Mouse (Mus musculus) B cell, adult 2 months (primary cell): ENCODE data around the gene Padi6.

ENCODE experiments used
- DNase-seq, 2 experiments: peaks; one replicate each; pipeline ENCODE4 v3.0.0; 2022

The Padi6 gene

DNA sequence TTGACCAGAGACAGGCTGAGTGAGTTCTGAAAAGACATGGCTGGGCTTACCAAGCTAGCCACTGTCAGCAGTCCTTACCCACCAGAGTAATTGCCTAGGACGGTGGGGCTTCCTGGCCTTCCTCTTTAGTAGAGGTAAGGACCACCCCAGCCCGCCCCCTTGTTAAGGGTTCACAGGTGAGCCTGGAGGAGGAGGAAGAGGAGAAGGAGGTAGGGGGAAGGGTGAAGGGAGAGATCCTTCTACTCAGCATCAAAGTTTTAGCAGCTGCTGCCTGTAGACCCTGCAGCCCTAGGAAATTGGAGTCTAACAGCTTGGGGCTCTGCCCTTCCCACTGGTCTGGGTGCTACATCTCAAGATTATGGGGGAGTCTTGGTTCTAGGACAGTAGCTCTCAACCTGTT lies at the start of gene Padi6:
TSS of gene Padi6 (minus strand) at position 101 of the 400 bp plus-strand sequence.
- no peak for DNase-seq

GRCm38 (mm10) chr4:140791071-140791470 lies 48.6 kb upstream of the Padi6 start:
- no peak for DNase-seq

DNA sequence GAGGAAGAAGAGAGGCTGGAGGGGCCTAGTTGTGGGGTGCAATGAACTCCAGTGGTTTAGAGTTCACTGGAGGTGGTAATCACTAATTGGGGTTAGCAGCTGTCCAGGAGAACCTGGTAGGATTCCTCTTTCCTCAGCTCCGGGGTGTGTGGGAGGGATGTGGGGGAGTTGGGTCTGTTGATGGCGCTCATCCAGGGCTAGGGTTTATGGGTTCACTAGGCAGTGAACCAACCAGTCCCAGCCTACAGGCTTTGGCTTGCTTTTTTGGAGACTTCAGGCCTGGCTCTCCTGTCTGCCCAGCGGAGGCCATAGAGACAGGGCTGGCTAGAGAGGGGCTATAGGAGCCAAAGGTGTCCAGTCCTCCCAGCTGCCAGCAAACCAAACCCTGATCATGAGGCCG lies 47.5 kb upstream of the Padi6 start:
- no peak for DNase-seq

DNA sequence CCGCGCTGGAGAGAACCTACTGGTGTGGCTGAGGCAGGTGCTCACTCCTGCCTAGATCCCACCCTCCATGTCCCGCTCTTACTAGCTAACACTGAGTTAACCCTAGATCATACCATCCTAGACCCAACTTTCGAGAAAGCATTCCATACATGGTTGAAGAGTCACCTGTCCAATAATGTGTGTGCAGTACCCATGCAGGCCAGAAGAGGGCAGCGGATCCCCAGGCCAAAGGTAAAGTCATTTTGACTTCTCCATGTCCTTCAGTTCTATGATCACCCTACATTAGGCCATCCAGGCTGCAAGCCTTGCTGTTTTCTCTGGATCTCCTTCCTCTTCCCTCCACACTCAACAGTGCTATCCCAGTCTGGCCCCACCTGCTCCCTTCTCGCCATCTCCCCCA lies 46.5 kb upstream of the Padi6 start:
- peak; percentile 84 to 86 for DNase-seq

- no peak for DNase-seq
These were observed 45.8 kb upstream of the Padi6 start for GRCm38 (mm10) chr4:140788264-140788663.

GRCm38 (mm10) chr4:140787414-140787813 lies 45.0 kb upstream of the Padi6 start:
- no peak for DNase-seq

DNA sequence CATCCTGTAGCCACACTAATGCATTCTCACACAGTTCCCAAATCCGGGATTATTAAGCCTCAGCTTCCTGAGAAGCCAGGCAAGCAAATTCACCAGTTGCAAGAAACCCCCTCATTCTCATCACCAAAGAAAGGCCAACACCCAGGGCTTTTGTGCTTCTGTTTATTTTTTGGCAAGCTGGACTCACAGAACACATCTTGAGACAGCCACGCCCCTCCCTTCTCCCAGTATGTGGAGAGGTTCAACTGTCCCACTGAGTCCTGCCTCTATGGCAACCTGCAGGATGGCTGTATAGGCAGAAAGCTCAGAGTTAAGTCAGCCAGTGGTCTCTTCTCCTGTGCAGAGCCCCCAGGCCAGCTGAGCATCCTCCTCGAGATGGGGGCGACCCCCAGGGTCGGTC lies 42.8 kb upstream of the Padi6 start:
- DNase-seq: no peak

- no peak for DNase-seq
These were observed 42.0 kb upstream of the Padi6 start for GRCm38 (mm10) chr4:140784292-140784945.

DNA sequence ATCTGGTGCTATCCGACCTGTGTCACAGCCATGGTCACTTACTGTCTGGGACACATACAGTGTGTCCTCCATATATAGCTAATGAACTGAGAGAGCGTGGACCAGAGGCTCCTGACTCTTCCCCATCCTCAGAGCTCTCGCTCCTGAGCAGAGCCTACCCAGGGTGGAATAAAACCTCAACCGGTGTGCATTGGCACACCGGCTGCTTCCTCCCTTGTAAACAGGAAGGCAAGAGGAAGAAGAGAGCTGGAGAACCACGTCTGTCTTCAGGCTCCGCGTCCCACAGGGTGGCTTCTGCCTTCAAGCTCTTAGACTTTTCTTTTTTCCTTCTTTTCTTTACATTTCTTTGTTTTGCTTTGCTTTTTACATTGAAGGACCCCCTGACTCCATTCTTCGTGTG lies 40.4 kb upstream of the Padi6 start:
- DNase-seq: no peak

DNA sequence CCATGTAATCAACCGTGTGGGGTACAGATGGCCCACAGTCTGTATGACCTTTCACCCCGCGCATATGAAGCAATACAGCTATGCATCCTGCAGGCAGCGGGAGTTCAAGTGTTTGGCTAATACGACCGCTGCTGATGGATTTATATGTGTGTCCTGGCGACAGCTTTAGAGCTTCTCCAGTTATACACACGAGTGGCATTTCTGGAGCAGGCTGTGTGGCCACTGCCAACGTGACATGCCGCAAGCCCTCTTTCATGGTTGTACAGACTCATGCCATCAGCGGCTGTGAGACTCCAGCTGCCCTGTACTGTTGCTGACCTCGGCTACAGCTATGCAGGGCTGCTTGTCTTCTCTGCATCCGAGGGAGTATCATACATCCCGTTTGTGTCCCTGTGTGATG lies 38.1 kb upstream of the Padi6 start:
- no peak for DNase-seq

DNA sequence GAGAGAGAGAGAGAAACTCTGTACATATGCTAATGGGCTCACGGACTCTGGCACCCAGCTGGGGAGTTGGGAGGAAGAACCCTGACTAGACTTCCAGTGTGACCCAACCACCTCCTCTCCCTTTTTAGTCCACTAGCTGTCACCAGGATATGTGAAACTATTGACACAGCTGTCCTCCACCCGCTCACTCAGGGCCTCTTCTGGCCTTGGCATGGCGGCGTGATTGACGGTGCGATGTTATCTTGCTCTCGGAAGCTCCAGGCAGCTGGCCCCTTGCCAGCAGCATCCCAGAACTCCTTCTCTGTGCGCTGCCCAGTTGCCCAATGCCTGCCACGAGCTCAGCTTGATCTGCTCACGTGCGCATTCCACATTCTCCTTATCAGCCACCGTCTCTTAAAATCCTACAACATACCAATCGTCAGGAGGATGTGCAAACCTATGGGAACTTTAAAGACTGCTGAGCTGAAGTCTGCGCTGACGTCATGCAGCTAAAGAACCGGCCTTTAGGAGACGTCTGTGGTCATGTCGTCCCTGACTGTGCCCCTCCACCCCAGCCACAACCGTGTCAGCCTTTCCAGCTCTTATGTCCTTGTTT lies 37.5 kb upstream of the Padi6 start:
- DNase-seq: no peak

GRCm38 (mm10) chr4:140776623-140777022 lies 34.2 kb upstream of the Padi6 start:
- no peak for DNase-seq

DNA sequence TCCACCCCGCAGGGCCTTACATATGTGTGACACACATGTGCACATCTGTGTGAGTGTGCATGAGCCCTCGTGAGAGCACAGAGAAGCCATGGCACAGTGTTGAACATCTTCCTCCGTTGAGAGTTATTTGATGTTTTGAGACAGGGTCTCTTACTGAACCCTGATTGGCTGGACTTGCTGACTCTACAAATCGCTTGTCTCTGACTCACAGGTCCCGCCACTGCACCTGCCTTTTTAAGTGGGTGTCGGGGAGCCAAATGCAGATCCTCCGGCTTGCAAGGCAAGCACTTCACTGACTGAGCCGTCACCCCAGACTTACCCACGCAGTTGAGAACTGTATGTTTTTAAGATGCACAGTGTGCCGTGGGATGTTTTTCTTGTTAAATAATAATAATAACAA lies 33.4 kb upstream of the Padi6 start:
- DNase-seq: no peak

DNA sequence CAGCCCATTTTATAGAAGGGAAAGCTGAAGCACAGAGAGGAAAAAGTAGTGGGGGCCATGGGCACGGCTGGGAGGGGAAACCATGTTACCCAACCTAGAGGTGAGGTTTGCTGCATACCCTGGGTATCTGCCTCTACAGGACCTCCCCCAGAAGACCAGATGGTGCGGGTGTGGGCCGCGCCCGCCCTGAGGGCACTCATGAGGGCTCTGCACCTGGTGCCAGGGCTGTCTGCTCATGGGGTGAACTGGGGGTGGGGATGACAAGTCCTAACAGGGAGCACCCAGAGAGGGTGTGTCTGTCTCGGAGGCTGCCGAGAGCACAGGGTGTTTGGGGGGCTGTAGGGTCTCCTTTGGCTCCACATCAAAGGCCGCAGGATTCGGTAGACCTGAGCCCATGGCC lies 32.5 kb upstream of the Padi6 start:
- no peak for DNase-seq

GRCm38 (mm10) chr4:140774025-140774800 lies 31.8 kb upstream of the Padi6 start, which contains the start of gene Padi4:
Padi4 (minus strand) TSS chr4:140774236.
- DNase-seq: no peak

DNA sequence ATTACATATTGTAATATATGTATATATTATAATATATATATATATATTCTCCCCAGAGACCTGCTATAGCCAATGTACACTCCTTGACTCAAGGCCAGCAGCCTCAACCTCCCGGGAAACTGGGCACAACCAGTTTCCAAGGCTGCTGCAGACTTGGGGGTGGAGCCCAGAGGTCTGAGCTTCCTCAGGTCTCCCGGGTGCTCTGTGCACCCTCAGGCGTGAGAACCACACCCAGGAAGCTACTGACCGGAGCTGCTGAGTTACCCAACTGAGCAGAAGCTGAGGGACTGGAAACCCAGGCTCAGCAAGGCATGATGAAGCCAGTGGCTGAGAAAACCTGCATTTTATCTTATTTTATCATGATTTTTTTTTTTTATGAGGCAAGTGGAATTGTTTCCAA lies 28.6 kb upstream of the Padi6 start:
- DNase-seq: peak; percentile 16 to 21

DNA sequence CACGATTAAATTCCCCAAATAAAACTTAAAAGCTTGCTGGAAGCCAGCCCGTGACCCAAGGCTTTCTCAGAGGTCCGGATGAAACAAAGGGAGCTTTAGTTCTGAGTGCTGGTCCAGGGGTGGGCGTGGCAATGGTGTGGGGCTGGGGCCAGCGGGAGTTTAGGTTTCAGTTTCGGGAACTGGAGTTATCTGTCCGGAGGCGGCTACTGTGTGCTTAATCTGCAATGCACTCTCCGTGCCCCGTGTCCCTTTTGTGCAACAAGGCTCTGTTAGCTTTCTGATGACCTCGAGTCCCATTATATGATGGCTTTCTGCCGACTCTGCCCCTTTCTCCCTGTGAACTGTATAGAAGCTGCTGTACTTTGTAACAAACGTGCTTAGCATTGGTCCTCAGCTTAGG lies 28.0 kb upstream of the Padi6 start:
- peak; percentile 16 to 18 for DNase-seq

DNA sequence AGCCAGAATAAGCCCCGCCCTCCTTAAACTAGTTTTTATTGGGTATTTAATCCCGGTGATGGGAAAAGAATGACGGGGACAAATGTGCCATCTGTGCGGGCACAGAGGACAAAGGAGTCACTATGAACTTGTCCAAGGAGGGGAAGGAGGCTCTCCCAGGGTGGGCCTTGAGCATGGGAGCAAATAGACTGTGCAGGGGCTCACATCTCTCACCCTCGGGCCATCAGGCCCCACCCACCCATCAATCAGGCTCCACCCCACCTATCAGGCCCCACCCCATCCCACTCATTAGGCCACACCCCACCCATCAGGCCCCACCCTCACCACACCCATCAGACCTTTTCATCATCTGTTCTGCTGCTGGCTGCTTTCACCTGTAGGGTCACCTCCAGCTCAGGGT lies 26.5 kb upstream of the Padi6 start:
- no peak for DNase-seq

DNA sequence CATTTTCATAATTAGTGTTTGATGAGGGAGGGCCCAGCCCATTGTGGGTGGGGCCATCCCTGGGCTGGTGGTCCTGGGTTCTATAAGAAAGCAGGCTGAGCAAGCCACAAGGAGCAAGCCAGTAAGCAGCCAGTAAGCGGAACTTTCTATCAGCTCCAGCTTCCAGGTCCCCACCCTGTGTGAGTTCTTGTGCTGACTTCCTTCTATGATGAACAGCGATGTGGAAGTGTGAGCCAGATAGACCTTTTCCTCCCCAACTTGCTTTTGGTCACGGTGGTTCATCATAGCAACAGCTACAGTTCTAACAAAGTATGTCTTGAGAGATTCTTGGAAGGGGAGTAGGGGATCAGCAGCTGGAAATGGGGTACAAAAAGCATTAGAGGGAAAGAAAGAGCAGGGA lies 23.5 kb upstream of the Padi6 start:
- no peak for DNase-seq

- DNase-seq: peak; percentile 87 to 88
These were observed 20.7 kb upstream of the Padi6 start for GRCm38 (mm10) chr4:140763158-140763557.

DNA sequence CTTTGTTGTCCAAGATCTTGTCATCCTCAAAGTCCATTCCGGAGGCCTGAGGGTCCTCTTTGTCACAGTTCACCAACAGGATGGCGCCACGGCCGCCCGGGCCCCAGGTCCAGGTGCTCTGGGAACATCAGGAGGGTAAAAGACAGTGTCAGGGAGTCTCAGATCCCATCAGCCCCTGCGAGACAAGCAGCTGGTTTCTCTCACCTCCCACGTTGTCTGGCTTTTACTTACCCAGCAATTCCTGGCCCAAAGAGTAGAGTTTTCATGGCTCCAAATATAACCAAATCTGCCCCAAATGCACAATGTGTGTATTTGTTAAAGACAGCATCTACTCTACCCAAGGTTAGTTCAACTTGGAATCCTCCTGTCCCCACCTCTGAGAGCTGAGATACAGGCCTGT lies 19.2 kb upstream of the Padi6 start:
- DNase-seq: no peak

- DNase-seq: no peak
These were observed 13.4 kb upstream of the Padi6 start for GRCm38 (mm10) chr4:140755811-140756210.

GRCm38 (mm10) chr4:140753366-140753765 lies 10.9 kb upstream of the Padi6 start:
- no peak for DNase-seq

DNA sequence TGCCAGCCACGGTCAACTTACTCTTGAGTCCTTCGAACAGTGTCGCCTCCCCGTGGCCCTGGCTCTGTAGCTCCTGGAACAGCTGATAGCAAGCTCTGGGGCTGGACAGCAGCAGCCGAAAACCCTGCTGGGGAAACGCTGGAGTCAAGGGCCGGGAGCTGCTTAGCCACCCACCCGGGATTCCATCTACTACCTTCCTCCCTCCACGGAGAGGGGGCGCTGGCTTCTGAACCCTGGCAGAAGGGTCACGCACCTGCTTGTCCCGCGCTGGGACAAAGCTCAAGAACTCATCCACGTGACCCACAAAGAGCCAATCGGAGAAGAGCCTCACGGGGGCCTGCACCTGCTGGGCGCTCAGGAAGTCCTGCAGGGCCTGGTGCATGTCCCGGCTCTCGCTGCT lies 7.9 kb upstream of the Padi6 start:
- DNase-seq: peak; percentile 63 to 69
